Mouse (Mus musculus): ENCODE measurements around the gene Chrm4. TPM values are rescaled to one million over a fixed set of nuclear protein-coding genes. Genes with fewer than 3 reads are reported as not detected.

The Chrm4 gene
- total RNA-seq, 2 experiments from 2014 or later: not detected

GRCm38 (mm10) chr2:91963443-91963932 is 36.4 kb downstream of the Chrm4 start:
- peak; percentile 96 for DNase-seq (ENCODE audit: low spot score)

DNA sequence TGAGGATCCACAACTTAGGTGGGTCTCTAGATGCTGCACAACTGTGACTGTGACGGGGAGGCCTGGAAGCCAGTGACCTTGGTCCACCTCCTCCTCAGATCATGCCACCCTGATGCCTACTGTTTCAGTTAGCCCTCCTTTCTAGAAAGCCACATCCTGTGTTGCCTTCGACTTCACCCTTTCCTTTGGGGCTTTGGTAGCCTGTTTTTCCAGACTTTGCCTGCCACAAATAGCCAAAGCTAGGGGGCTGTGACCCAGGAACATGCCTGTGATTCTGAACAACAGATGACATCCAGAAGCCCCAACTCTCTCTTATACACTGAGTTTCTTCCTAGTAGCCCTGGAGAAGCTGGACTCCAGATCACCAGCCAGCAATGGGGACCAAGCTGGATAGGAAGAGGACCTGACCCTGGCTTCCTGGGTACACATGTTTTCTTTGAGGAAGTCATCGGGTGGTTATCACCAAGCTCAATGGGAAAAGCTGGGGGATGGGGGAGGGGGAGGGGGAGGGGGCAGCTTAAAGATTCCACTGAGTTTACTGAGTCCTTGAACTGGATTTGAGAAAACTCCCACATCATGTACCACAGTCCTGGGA is 37.7 kb downstream of the Chrm4 start:
- no peak for DNase-seq (ENCODE audit: low spot score)

GRCm38 (mm10) chr2:91965417-91965816 is 38.4 kb downstream of the Chrm4 start:
- DNase-seq (ENCODE audit: low spot score): no peak

- DNase-seq (ENCODE audit: low spot score): no peak
Measured at GRCm38 (mm10) chr2:91966367-91966766, 39.3 kb downstream of the Chrm4 start.

GRCm38 (mm10) chr2:91967962-91968361 is 40.9 kb downstream of the Chrm4 start:
- no peak for DNase-seq (ENCODE audit: low spot score)

DNA sequence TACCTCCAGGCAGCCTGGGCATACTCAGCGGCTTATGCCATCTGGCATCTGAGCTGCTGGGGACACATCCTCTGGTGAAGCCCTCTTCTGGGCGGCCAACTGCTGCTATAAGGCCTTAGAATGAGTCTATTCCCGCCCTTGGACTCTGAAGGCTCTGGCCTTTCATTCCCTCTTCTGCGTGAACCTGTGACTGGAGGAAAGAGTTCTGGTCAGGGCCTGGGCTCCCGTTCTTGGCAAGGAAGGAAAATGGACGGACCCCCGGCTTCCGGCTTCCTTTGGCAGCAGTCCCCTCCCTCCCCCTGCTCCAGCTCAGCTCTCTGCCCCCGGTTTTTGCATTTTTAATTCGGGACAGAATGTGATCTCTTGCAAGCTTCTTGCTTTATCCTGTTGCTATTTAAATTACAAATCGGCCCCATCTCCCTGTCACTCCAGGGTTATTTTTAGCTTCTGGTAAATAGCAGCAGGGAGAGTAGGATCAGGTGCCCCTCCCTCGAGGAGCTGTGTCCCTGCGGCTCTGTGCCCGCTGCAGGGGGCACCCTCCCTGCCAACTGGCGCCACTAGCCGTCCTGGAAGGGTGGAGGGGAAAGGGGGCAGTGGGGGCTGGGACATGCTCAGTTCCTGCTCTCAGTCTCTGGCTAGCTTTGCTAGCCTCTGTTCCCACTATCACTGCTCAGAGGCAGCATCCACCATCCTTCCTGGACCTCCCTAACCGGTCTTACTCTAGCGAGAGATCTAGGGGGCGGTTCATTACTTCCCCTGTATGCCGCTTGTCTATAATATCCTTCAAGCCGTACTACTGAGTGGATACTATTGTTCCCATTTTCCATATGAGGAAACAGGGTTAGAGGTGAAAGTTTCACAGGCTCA is 44.4 kb downstream of the Chrm4 start:
- DNase-seq (ENCODE audit: low spot score): peak; percentile 77

- DNase-seq (ENCODE audit: low spot score): no peak
Measured at GRCm38 (mm10) chr2:91972121-91972566, 45.1 kb downstream of the Chrm4 start.

DNA sequence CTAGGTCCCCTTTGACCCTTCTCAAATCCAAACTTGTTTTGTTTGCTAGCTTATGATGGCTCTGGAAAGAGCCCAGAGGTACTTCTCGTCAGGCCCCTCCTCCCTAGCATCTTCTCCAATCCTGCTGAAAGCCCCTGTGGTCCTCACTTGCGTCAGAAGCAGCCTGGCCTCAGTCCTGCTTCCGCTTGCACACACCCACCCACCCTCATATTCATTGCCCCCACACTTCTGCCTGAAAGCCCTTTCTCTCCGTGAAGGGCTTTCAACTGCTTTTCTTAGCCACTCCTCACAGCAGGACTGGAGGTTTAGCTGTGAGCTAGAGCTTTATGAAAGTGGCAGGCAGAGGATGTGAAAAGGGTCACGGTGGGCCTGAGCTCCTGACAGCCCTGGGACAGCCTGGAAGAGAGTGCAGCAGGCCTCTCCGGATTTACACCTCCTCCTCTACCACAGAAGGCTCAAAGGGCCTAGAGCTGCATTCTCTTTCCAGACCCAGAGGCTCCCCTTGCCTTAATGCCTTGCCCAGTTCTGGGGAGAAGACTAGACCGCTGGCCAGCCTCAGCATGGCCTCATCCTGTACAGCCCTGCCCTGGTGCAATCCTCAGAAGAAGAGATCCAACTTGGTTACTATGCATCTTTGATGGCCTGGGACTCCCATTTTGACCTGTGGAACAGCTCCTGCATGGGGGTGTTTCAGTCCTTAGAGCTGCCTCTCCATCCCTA is 46.5 kb downstream of the Chrm4 start:
- DNase-seq (ENCODE audit: low spot score): no peak

GRCm38 (mm10) chr2:91975581-91976541 is 48.8 kb downstream of the Chrm4 start, which contains the start of gene Dgkz:
Gene Dgkz (minus strand): TSS chr2:91975864.
- no peak for DNase-seq (ENCODE audit: low spot score)

DNA sequence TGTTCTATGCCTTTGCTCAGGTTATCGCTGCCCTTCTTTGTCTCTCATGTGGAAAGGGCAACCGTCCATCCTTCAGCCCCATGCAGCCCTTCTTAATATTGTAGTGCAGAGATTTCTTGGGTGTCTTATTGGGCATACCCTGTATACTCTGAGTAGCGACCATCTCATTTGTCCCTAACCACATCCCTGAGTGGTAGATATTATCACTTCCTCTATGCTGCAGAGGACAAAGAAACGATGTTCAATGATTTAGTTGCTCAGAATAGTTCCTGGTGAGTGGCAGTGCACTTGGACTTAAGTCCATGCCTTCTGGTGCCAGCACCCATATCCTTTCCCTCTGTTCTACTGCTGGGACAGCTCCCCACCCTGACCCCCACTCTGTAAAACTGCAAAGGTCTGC is 50.9 kb downstream of the Chrm4 start:
- DNase-seq (ENCODE audit: low spot score): no peak

Small RNAs within 50 kb of the gene (microRNA-seq; reads per million reads assigned to microRNA genes)
- not detected for gene Mir6999

Other genes with a start within 250 kb of the Chrm4 start
- 10 to 100 TPM; 33.6 to 37.8 TPM for gene Atg13, start 216.7 kb upstream of the Chrm4 start, total RNA-seq (2021)
- gene Harbi1, start 216.4 kb upstream of the Chrm4 start, total RNA-seq (2021): 1 to 10 TPM; 5.4 to 6.2 TPM
- 10 to 100 TPM; 14.3 to 17.0 TPM for gene Ambra1, start 197.1 kb upstream of the Chrm4 start, total RNA-seq (2021)
- gene Mdk, start 5.0 kb downstream of the Chrm4 start, total RNA-seq (2021): 1 to 10 TPM in 1 of 2 experiments, under 1 TPM in 1; 0.82 to 1.7 TPM
- not detected for gene Gm9821, start 18.5 kb downstream of the Chrm4 start, total RNA-seq (2021)
- gene Dgkz, start 48.6 kb downstream of the Chrm4 start, total RNA-seq (2021): 10 to 100 TPM; 29.0 to 32.7 TPM
- gene Creb3l1, start 97.3 kb downstream of the Chrm4 start, total RNA-seq (2021): 1 to 10 TPM; 3.0 to 4.5 TPM
- 10 to 100 TPM; 21.5 to 25.4 TPM for gene Phf21a, start 165.9 kb downstream of the Chrm4 start, total RNA-seq (2021)

All from gastrocnemius, adult 18-20 months (tissue).